Mouse (Mus musculus) G1E (cell line): ENCODE measurements at regions not wholly inside any gene's neighbourhood (a gene's known extent, or its start where the extent isn't known, plus 50 kb on each side); places are given as distances from the start of the nearest gene placed in this dataset.

Experiments used
- ATAC-seq: 2 replicates; pipeline ENCODE4 v1.8.0; 2016; ENCODE audit warnings: mild to moderate bottlenecking; ENCODE audit not compliant: insufficient number of reproducible peaks, poor library complexity, low FRiP score, severe bottlenecking; ENCODE audit errors: extremely low read depth
- DNase-seq: peaks from one replicate; pipeline ENCODE4 v3.0.0; 2012; ENCODE audit warnings: low spot score
- H3K27me3 ChIP-seq: 2 replicates; pipeline ENCODE4 v1.6.1; 2012; ENCODE audit warnings: mild to moderate bottlenecking, low read length, inconsistent platforms; ENCODE audit not compliant: insufficient read depth
- H3K36me3 ChIP-seq: replicated peaks from 2 replicates; pipeline ENCODE3; 2012; ENCODE audit warnings: mild to moderate bottlenecking, inconsistent platforms
- H3K4me1 ChIP-seq: 2 replicates; pipeline ENCODE4 v1.6.1; 2012; ENCODE audit warnings: low read depth, low read length, inconsistent platforms, mixed read lengths; ENCODE audit not compliant: insufficient read depth
- H3K4me3 ChIP-seq: 2 replicates; pipeline ENCODE4 v1.5.1; 2012; ENCODE audit warnings: low read depth, mild to moderate bottlenecking, inconsistent platforms, low read length, moderate library complexity, mixed read lengths
- H3K9me3 ChIP-seq: replicated peaks from 2 replicates; pipeline ENCODE4 v1.6.1; 2012; ENCODE audit warnings: inconsistent platforms
- CTCF ChIP-seq: IDR thresholded peaks from 2 replicates; pipeline ENCODE4 v1.5.1; 2012; ENCODE audit warnings: low read depth, low read length, inconsistent platforms, mixed read lengths
- GATA1 ChIP-seq: IDR thresholded peaks from 2 replicates; pipeline ENCODE4 v1.6.1; 2012; ENCODE audit warnings: borderline replicate concordance, low read length, inconsistent platforms, mixed read lengths
- GATA2 ChIP-seq: IDR thresholded peaks from 2 replicates; pipeline ENCODE4 v1.6.1; 2012; ENCODE audit warnings: low read depth, low read length, inconsistent platforms, borderline replicate concordance
- POLR2AphosphoS5 ChIP-seq: IDR thresholded peaks from 2 replicates; pipeline ENCODE4 v1.6.1; 2012; ENCODE audit warnings: low read depth, low read length, inconsistent platforms; ENCODE audit not compliant: insufficient replicate concordance
- TAL1 ChIP-seq: conservative IDR thresholded peaks from 2 replicates; pipeline ENCODE4 v1.6.1; 2012; ENCODE audit warnings: low read depth, low read length, inconsistent platforms, mixed read lengths

- Histone ChIP-seq H3K27me3 (peaks cover 3% of the 10 kb centered on the region; the same call in 1 of the 2 replicates), H3K4me1 (no peaks in the 10 kb centered on the region), H3K4me3 (no peak overlapping the region), H3K36me3 (no peaks in the 10 kb centered on the region), H3K9me3 (no peaks in the 10 kb centered on the region)
- TF ChIP-seq GATA2: no peak
- TF ChIP-seq CTCF: no peak
- no peak for TF ChIP-seq TAL1
- TF ChIP-seq POLR2AphosphoS5: no peak
- TF ChIP-seq GATA1: no peak
- DNase-seq: no peak
- no peak for ATAC-seq
Measured at GRCm38 (mm10) chr13:85715883-85716498, 330.7 kb downstream of the Cox7c start.

GRCm38 (mm10) chr13:85692374-85692773 is 354.3 kb downstream of the Cox7c start:
- H3K36me3 ChIP-seq: no peaks in the 10 kb centered on the region
- H3K27me3 ChIP-seq: peaks cover 2% of the 10 kb centered on the region; the same call in 1 of the 2 replicates
- ATAC-seq (no peak), DNase-seq (no peak)
- H3K9me3 ChIP-seq: no peaks in the 10 kb centered on the region
- TF ChIP-seq GATA1 (no peak), TAL1 (no peak), GATA2 (no peak), POLR2AphosphoS5 (no peak), CTCF (no peak)
- no peak overlapping the region for H3K4me3 ChIP-seq
- H3K4me1 ChIP-seq: no peaks in the 10 kb centered on the region
